Mouse (Mus musculus) midbrain, postnatal 0 days (tissue): ENCODE data around the gene Olfr988. TPM values are rescaled to one million over a fixed set of nuclear protein-coding genes. Genes with fewer than 3 reads are reported as not detected.
"Not testable (repeated sequence)": the region's sequence is repeated elsewhere in the genome, so short reads cannot be mapped to it uniquely, and the experiment has no call there.

ENCODE experiments used
- ATAC-seq: fragments of 200-750 bp; cut with Nextera tagmentation; 2 replicates; pipeline ENCODE4 v1.8.0; 2017; ENCODE audit warnings: moderate number of reproducible peaks, mild to moderate bottlenecking, moderate TSS enrichment, moderate library complexity; ENCODE audit not compliant: low FRiP score
- DNase-seq: peaks from one replicate; pipeline ENCODE4 v3.0.0-alpha.2; 2015; ENCODE audit warnings: low spot score
- H3K27ac ChIP-seq: fragments of 300-500 bp; sonication (generic); 2 replicates; pipeline ENCODE4 v1.5.1; 2014; ENCODE audit warnings: low read depth, mild to moderate bottlenecking, low read length, mixed read lengths
- H3K27me3 ChIP-seq: fragments of 300-500 bp; sonication (generic); 2 replicates; pipeline ENCODE4 v1.6.1; 2014; ENCODE audit warnings: low read length, control low read depth, mixed read lengths; ENCODE audit not compliant: insufficient read depth
- H3K36me3 ChIP-seq: fragments of 300-500 bp; sonication (generic); 2 replicates; pipeline ENCODE4 v1.6.1; 2014; ENCODE audit warnings: low read length, control low read depth, mixed read lengths; ENCODE audit not compliant: insufficient read depth
- H3K4me1 ChIP-seq: fragments of 300-500 bp; sonication (generic); 2 replicates; pipeline ENCODE4 v1.6.1; 2014; ENCODE audit warnings: mild to moderate bottlenecking, control low read depth, antibody characterized with exemption, low read length, mixed read lengths; ENCODE audit not compliant: insufficient read depth
- H3K4me2 ChIP-seq: fragments of 300-500 bp; sonication (generic); 2 replicates; pipeline ENCODE4 v1.6.1; 2014; ENCODE audit warnings: low read depth, mild to moderate bottlenecking, low read length, mixed read lengths; ENCODE audit not compliant: poor library complexity, severe bottlenecking
- H3K4me3 ChIP-seq: fragments of 300-500 bp; sonication (generic); 2 replicates; pipeline ENCODE4 v1.5.1; 2014; ENCODE audit warnings: low read depth, mild to moderate bottlenecking, low read length, moderate library complexity
- H3K9ac ChIP-seq: fragments of 300-500 bp; sonication (generic); replicated peaks from 2 replicates; pipeline ENCODE4 v1.6.1; 2014; ENCODE audit warnings: mild to moderate bottlenecking, low read length, moderate library complexity, mixed read lengths; ENCODE audit not compliant: poor library complexity, severe bottlenecking
- H3K9me3 ChIP-seq: fragments of 300-500 bp; sonication (generic); 2 replicates; pipeline ENCODE4 v1.6.1; 2016; ENCODE audit warnings: low read length, control low read depth
- CTCF ChIP-seq: IDR thresholded peaks from 2 replicates; pipeline ENCODE4 v1.5.1; 2016; ENCODE audit warnings: antibody characterized with exemption, mild to moderate bottlenecking
- WGBS: fragments of 180-500 bp; shearing (Covaris S2); extraction: QIAGEN DNeasy Blood & Tissue Kit; methylation state at CpG from one replicate; pipeline ENCODE4 v1.1.7; 2014; 5-methylcytosine and 5-hydroxymethylcytosine counted together
- polyA plus RNA-seq: library from polyadenylated mRNA; unstranded; fragments of >200 nt; fragmentation: Nextera tagmentation; extraction: Ambion mirVana; gene quantifications from 2 replicates; pipeline ENCODE4 v1.2.1, GENCODE M21; 2015
- total RNA-seq: library from RNA; depleted of rRNA; stranded (reverse); fragments of >200 nt; gene quantifications from 2 replicates; pipeline ENCODE4 v1.2.3, GENCODE M21; 2014; rRNA removed

Gene Olfr988
- total RNA-seq (not detected in 2 replicates), polyA plus RNA-seq (not detected in 2 replicates)

- H3K27ac ChIP-seq, ATAC-seq, H3K27me3 ChIP-seq, DNase-seq, H3K36me3 ChIP-seq, H3K4me2 ChIP-seq, H3K4me3 ChIP-seq, H3K9me3 ChIP-seq, H3K9ac ChIP-seq, H3K4me1 ChIP-seq: not testable (repeated sequence)
These were observed at the start of gene Olfr988 for GRCm38 (mm10) chr2:85363127-85363526. Gene Olfr988 (minus strand): TSS chr2:85363227.

DNA sequence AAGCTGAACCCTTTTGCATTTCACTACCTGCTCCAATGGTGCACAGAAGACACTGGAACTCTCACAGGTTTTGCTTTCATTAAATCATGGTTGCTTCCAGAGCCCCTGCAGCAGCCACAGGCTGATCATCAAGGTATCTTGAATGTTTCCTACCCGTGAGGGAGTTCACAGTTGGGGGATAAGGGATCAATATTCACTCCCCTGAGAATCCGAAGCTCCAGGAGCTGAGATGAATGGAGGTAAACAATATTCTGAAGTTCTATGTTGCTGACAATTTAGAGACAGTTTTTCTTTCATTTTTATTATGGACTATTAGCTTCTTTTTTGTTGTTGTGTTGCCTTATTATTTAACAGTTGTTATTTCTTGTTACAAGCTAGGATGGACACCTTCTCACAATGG, 46.3 kb upstream of the Olfr988 start, which contains the start of gene Olfr992:
Gene Olfr992, minus strand, starts transcription at position 101 of the 400 bp plus-strand sequence.
- Histone ChIP-seq H3K4me1 (no peaks in the 10 kb centered on the region), H3K36me3 (no peaks in the 10 kb centered on the region), H3K4me2 (no peak within 1 kb of the TSS), H3K27ac (no peak within 1 kb of the TSS), H3K27me3 (no peaks in the 10 kb centered on the region), H3K4me3 (no peak within 1 kb of the TSS), H3K9me3 (no peaks in the 10 kb centered on the region), H3K9ac (no peak within 1 kb of the TSS)
- no peak for ATAC-seq
- no peak for DNase-seq
- TF ChIP-seq CTCF: no peak
- 59% methylated on average over 2 of the region's 2 CpGs for WGBS

DNA sequence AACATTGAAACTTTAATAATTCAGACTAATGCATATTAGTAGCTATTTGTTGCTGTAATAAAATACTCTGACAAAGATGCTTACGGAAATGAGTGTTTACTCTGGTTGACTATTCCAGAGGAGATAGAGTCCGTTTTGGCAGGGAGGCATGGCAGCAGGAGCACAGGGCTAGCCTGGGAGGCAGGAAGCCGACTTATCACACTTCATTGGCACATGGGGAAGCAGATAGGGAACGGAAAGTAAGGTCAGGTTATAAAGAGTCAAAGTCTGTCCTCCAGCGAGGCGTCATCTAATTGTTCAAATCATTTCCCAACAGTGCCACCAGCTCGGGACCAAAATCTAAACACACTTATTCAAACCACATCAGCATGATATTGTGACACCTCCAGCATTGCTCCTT, 23.1 kb downstream of the Olfr988 start:
- H3K27me3 ChIP-seq: no peaks in the 10 kb centered on the region
- no peak for DNase-seq
- H3K4me1 ChIP-seq: no peaks in the 10 kb centered on the region
- H3K4me3 ChIP-seq: no peak overlapping the region
- no peak overlapping the region for H3K27ac ChIP-seq
- TF ChIP-seq CTCF: no peak
- H3K4me2 ChIP-seq: no peak overlapping the region
- no peaks in the 10 kb centered on the region for H3K36me3 ChIP-seq
- H3K9me3 ChIP-seq: no peaks in the 10 kb centered on the region
- no peak overlapping the region for H3K9ac ChIP-seq
- 86% methylated on average over 7 of the region's 7 CpGs for WGBS
- ATAC-seq: no peak

DNA sequence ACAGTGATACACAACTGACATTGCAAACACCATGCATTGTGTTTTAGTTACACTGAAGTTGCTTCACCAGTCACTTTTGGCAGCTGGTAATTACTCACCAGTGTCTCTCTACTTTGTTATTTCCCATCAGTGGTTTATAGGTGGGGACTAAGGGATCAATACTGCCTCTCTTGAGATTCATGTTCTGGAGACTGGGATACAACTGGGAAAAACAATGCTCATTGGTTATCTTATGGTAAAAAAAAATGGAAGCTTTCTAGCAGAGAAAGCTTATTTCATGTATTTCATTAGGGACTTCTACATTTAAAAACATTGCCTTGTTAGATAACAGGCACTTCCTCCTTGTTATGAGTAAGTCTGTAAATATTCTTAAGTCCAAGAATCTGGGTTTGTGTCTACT, 23.8 kb downstream of the Olfr988 start, which contains the start of gene Olfr987:
Gene Olfr987, minus strand, starts transcription at position 101 of the 400 bp plus-strand sequence.
- not testable (repeated sequence) for DNase-seq, H3K4me2 ChIP-seq, H3K9ac ChIP-seq, H3K9me3 ChIP-seq, H3K27ac ChIP-seq, H3K27me3 ChIP-seq, ATAC-seq, H3K36me3 ChIP-seq, H3K4me1 ChIP-seq, H3K4me3 ChIP-seq

DNA sequence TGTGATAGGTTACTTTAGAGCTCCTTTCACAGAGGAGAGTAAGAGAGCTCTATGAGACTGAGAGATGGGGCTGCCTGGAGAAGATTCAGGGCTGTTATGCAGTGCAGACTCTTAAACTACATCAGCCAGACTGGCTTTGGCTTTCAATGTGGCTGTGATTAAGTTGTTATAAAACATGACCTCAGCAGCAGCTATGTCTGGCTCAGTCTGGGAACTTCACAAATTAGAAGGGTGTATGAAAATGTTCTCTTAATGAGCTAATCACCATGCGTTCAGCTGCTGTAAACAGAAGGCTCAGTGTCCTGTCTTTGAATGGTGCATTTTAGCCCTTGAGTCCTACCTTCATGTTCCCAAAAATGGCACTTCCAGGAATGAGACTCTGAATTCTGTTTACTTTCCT, 43.9 kb downstream of the Olfr988 start:
- no peaks in the 10 kb centered on the region for H3K4me1 ChIP-seq
- no peaks in the 10 kb centered on the region for H3K9me3 ChIP-seq
- H3K36me3 ChIP-seq: no peaks in the 10 kb centered on the region
- ATAC-seq (no peak; the same call in 1 of the 2 replicates), DNase-seq (no peak)
- TF ChIP-seq CTCF: no peak
- H3K27ac ChIP-seq: no peak overlapping the region
- H3K4me2 ChIP-seq: no peak overlapping the region
- H3K9ac ChIP-seq: no peak overlapping the region
- H3K4me3 ChIP-seq: no peak overlapping the region
- 75% methylated on average over 1 of the region's 1 CpGs for WGBS
- no peaks in the 10 kb centered on the region for H3K27me3 ChIP-seq

Other genes with a start within 250 kb of the Olfr988 start
- gene Aplnr, start 227.0 kb downstream of the Olfr988 start, total RNA-seq: 17.4 and 22.4 TPM in 2 replicates
- gene Aplnr, start 227.0 kb downstream of the Olfr988 start, polyA plus RNA-seq: 19.3 and 21.3 TPM in 2 replicates
- 29.6 and 32.3 TPM in 2 replicates for gene Lrrc55, start 166.0 kb downstream of the Olfr988 start, total RNA-seq
- 10.9 and 11.5 TPM in 2 replicates for gene Lrrc55, start 166.0 kb downstream of the Olfr988 start, polyA plus RNA-seq
- gene Olfr987, start 23.9 kb downstream of the Olfr988 start, total RNA-seq: not detected in 2 replicates
- gene Olfr987, start 23.9 kb downstream of the Olfr988 start, polyA plus RNA-seq: not detected in 2 replicates
- not detected in 2 replicates for gene Olfr992, start 46.2 kb upstream of the Olfr988 start, total RNA-seq
- gene Olfr992, start 46.2 kb upstream of the Olfr988 start, polyA plus RNA-seq: not detected in 2 replicates
- gene Olfr993, start 51.6 kb upstream of the Olfr988 start, total RNA-seq: not detected in 2 replicates
- gene Olfr993, start 51.6 kb upstream of the Olfr988 start, polyA plus RNA-seq: not detected in 2 replicates
- gene Olfr994, start 73.2 kb upstream of the Olfr988 start, total RNA-seq: not detected in 2 replicates
- not detected in 2 replicates for gene Olfr994, start 73.2 kb upstream of the Olfr988 start, polyA plus RNA-seq
- gene Olfr995, start 80.4 kb upstream of the Olfr988 start, total RNA-seq: not detected in 2 replicates
- not detected in 2 replicates for gene Olfr995, start 80.4 kb upstream of the Olfr988 start, polyA plus RNA-seq
- 0.05 and 0.24 TPM in 2 replicates for gene 4833423E24Rik, start 155.8 kb upstream of the Olfr988 start, total RNA-seq
- gene 4833423E24Rik, start 155.8 kb upstream of the Olfr988 start, polyA plus RNA-seq: 0.41 and 0.56 TPM in 2 replicates
- not detected in 2 replicates for gene Olfr996, start 216.0 kb upstream of the Olfr988 start, total RNA-seq
- gene Olfr996, start 216.0 kb upstream of the Olfr988 start, polyA plus RNA-seq: not detected in 2 replicates
- gene Olfr998, start 225.7 kb upstream of the Olfr988 start, total RNA-seq: not detected in 2 replicates
- not detected in 2 replicates for gene Olfr998, start 225.7 kb upstream of the Olfr988 start, polyA plus RNA-seq
- not detected in 2 replicates for gene Olfr1000, start 248.7 kb upstream of the Olfr988 start, total RNA-seq
- not detected in 2 replicates for gene Olfr1000, start 248.7 kb upstream of the Olfr988 start, polyA plus RNA-seq